Mouse (Mus musculus): ENCODE results near the gene Ppfia1. TPM values are rescaled to one million over a fixed set of nuclear protein-coding genes. Genes with fewer than 3 reads are reported as not detected.

The Ppfia1 gene
- polyA plus RNA-seq, 1 experiment from 2014 or later = 36.0 TPM

DNA sequence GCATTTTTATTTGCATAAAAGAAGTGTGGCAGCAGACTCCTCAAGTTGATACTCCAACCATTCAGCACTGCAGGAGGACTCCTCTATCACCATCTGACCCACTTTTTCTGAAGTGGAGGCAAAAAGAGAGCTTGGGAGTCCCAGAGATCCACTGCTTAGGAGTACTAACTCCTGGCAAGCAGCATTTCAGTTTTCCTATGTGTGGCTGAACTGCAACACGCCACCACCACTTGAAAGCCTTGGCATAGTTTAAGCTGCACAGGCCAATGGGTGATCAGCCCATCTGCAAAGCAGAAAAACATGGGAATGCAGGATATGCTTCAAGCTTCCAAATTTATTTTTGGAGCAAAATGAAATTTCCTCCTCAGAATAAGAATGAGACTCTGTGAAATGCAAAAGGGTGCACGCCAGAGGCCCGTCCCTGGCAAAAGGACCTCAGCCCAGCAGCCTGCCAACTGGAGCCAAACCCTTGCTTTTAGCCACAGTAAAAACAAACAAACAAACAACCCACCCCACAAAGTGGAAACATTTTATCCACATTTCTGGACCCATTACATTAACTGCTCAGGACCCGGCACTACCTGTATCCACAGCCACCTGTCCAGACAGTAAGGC is 15.4 kb downstream of the Ppfia1 start:
- H3K4me1 ChIP-seq = peaks cover 46% of the 10 kb centered on the region
- no peak for DNase-seq (ENCODE audit: low spot score)
- no peaks in the 10 kb centered on the region for H3K27me3 ChIP-seq (ENCODE audit: insufficient read depth, poor library complexity, severe bottlenecking)
- 94% methylated on average over 4 of the region's 4 CpGs for WGBS
- no peak overlapping the region for H3K4me3 ChIP-seq
- no peaks in the 10 kb centered on the region for H3K9me3 ChIP-seq
- no peaks in the 10 kb centered on the region for H3K36me3 ChIP-seq
- H3K27ac ChIP-seq = no peak overlapping the region

DNA sequence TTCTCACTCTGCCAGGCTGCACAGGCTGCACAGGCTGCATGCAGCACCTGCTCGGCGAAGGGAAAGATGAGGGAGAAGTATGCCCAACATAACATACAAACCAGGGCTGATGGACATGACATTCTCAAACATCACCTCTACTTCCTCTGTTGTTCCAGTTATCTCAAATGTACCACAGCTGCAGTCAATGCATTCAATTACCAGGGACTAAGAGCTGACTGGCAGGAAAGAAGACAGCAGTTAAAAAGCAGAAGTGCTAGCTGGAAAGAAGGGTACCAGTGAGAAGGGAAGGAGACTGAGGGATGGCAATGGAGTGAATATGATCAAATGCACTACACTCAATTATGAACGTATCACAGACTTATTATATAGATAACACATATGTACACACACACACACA is 17.2 kb downstream of the Ppfia1 start:
- WGBS = 83% methylated on average over 3 of the region's 3 CpGs
- peaks cover 57% of the 10 kb centered on the region for H3K4me1 ChIP-seq
- no peak overlapping the region for H3K27ac ChIP-seq

DNA sequence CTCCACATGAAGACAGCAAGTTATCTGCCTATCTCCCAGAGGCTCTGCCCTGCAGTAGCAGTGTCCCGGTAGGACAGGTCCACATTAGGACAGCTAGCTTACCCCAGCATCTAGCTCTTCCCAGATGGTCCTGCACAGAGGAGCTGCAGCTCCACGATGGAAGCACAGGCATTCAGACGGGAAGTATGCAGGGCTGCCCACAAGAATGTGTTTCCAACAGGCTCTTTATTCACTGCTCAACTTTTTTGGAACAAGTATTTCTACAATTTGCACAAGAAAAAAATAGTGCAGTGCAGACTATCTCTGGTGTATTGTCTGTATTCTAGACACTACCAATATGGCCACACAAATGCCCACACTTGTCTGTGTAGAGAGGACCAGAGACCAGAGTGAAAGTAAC is 18.8 kb downstream of the Ppfia1 start:
- whole genome bisulfite sequencing = 72% methylated on average over 3 of the region's 3 CpGs
- no peaks in the 10 kb centered on the region for H3K36me3 ChIP-seq
- DNase-seq (ENCODE audit: low spot score) = no peak
- H3K27ac ChIP-seq = no peak overlapping the region
- H3K4me3 ChIP-seq = no peak overlapping the region
- H3K27me3 ChIP-seq (ENCODE audit: insufficient read depth, poor library complexity, severe bottlenecking) = no peaks in the 10 kb centered on the region
- peaks cover 61% of the 10 kb centered on the region for H3K4me1 ChIP-seq
- H3K9me3 ChIP-seq = no peaks in the 10 kb centered on the region

More for the DNA sequence above, 17.2 kb downstream of the Ppfia1 start:
- Histone ChIP-seq H3K36me3 (no peaks in the 10 kb centered on the region), H3K27me3 (ENCODE audit: insufficient read depth, poor library complexity, severe bottlenecking) (no peaks in the 10 kb centered on the region), H3K4me3 (no peak overlapping the region), H3K9me3 (no peaks in the 10 kb centered on the region)
- DNase-seq (ENCODE audit: low spot score) = no peak

DNA sequence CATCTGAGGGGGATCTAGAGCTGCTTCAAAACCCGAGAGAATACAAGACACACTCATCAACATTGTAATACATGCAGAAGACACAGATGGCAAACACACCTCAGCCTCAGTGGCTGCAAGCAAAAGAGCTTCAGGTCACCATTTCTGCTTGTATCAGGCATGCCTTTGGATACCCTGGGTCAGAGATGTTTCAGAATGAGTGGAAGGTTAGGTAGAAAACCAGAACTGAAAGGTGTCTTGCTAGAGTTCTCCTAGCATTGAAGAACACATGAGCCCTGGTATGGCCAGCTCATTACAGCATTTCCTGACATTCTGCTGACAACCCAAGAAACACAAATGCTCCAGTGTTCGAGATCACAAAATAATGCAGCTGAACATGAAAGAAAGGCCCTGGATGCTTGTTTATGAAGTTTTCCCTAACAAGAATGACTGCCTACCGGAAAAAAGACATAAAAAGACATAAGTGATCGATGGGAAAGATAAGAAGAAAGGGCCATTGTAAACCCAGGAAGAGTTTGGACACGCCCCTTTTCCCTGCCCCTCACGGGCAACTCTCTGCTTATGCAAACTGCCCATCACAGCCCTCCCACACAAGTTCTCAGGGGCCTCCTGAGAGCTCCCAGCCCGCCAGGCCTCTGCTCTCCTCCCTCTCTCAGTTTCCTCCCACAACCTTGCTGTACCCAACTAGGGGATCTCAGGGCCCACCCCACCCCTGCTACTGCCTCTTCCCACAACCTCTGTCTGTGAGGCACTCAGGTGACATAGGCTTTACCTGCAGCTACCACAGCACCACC is 21.7 kb downstream of the Ppfia1 start:
- DNase-seq (ENCODE audit: low spot score) = no peak
- Histone ChIP-seq H3K36me3 (no peaks in the 10 kb centered on the region), H3K9me3 (no peaks in the 10 kb centered on the region), H3K27ac (no peak overlapping the region), H3K27me3 (ENCODE audit: insufficient read depth, poor library complexity, severe bottlenecking) (no peaks in the 10 kb centered on the region), H3K4me1 (peaks cover 55% of the 10 kb centered on the region), H3K4me3 (no peak overlapping the region)
- WGBS = 49% methylated on average over 7 of the region's 7 CpGs

DNA sequence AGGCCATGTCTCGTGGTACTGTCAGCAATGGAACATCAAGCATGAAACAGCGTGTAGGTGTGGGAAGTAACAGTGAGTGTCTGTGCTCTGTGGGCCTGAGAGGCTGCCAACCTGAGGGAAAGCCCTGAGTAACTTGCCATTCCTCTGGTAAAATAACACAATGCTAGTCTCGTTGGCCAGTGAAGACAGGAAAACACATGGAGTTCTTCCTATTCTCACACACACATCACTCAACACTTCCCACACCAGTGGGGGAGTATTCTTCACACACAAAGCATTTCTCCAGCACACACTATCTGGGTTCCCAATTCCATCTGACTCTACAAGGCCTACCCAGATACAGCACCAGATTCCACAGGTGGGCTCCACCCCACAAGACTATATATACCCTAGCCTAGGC is 23.7 kb downstream of the Ppfia1 start:
- Histone ChIP-seq H3K4me3 (no peak overlapping the region), H3K4me1 (peaks cover 51% of the 10 kb centered on the region), H3K9me3 (no peaks in the 10 kb centered on the region), H3K36me3 (no peaks in the 10 kb centered on the region), H3K27ac (0 out of 2 replicates have a peak overlapping the region, but pooled peaks have one; percentile 2), H3K27me3 (ENCODE audit: insufficient read depth, poor library complexity, severe bottlenecking) (no peaks in the 10 kb centered on the region)
- no peak for DNase-seq (ENCODE audit: low spot score)
- 72% methylated on average over 3 of the region's 3 CpGs for WGBS

DNA sequence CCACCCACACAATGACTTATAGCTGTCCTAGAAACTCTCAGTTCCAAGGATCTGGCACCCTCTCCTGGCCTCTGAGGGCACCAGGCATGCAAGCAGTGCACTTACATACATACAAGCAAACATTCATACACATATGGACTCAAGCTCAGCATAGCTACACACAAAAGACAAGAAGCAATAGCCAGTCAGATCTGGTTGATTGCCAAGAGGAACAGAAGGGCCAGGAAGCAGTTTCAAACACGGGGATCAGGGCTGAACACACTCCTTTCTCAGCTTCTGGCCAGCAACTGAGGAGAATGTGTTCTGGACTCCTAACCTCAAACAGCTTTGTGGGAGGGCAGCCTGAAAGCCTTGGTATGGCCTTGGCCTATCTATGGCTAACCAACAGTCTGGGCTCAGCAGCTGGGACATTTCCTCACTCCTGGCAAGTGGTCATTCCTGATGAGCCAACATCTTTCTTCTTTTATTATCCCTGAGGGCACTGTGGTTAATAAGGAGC is 25.8 kb downstream of the Ppfia1 start:
- no peaks in the 10 kb centered on the region for H3K36me3 ChIP-seq
- H3K4me1 ChIP-seq = peaks cover 60% of the 10 kb centered on the region
- 68% methylated on average over 1 of the region's 1 CpGs for WGBS
- H3K27me3 ChIP-seq (ENCODE audit: insufficient read depth, poor library complexity, severe bottlenecking) = no peaks in the 10 kb centered on the region
- no peaks in the 10 kb centered on the region for H3K9me3 ChIP-seq
- H3K27ac ChIP-seq = no peak overlapping the region
- no peak for DNase-seq (ENCODE audit: low spot score)
- no peak overlapping the region for H3K4me3 ChIP-seq

DNA sequence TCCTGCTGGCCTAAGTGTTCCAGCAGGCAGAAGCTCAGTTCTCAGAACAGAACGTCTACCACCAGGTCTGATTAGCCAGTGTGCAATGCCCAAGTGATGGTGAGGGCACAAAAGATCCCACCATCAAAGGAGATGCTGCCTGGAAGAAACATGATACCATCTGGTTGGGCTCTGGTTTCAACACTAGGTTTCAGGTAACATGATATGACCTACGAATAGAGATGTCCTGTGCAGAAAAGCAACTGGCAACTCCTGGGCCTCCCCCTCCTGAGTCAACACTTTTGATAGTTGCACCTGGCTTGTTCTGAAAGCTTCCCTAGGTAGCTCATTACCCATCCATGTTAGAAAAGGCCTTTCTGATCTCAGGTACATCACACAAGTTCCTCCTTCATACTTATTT is 26.9 kb downstream of the Ppfia1 start:
- no peaks in the 10 kb centered on the region for H3K9me3 ChIP-seq
- H3K4me3 ChIP-seq = no peak overlapping the region
- H3K27ac ChIP-seq = no peak overlapping the region
- WGBS = 44% methylated on average over 2 of the region's 2 CpGs
- DNase-seq (ENCODE audit: low spot score) = no peak
- H3K36me3 ChIP-seq = no peaks in the 10 kb centered on the region
- H3K27me3 ChIP-seq (ENCODE audit: insufficient read depth, poor library complexity, severe bottlenecking) = no peaks in the 10 kb centered on the region
- peaks cover 51% of the 10 kb centered on the region for H3K4me1 ChIP-seq

DNA sequence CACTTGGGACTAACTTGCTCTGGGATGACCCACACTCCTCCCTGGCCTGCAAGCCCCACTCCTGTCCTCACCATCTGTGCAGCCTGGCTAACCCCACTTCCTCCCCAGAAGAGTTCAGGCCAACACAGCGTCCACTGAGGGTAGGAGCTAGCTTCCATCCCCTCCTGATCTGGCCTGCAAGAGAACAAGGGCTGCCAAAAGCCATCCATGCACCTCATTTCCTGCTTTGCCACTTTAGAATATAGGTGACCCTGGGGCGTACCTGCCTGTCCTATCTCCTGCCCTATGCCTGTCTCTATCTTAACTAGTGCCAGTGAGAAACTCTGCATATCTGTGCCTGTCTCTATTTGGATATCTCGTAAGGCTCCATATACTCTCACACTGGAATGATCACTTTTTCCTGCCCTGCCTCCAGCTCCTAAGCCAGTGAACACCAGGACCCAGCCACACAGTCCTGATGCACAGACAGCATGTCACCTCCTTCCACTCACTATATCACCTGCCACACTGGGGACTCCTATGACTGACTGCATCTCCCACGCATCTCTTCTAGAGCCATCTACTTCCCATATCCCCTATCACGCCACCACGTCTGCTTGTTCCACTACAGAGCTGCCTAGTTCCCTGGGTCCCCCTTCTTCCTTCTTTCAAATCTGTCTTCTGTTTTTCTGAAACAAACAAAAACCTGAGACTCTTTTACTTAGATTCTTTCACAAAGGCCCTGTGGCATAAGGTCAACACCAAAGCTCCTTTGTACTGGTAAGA is 28.9 kb downstream of the Ppfia1 start:
- 72% methylated on average over 6 of the region's 6 CpGs for WGBS
- DNase-seq (ENCODE audit: low spot score) = no peak
- Histone ChIP-seq H3K27me3 (ENCODE audit: insufficient read depth, poor library complexity, severe bottlenecking) (no peaks in the 10 kb centered on the region), H3K4me3 (no peak overlapping the region), H3K36me3 (peaks cover 16% of the 10 kb centered on the region), H3K9me3 (no peaks in the 10 kb centered on the region), H3K27ac (no peak overlapping the region), H3K4me1 (peaks cover 37% of the 10 kb centered on the region)

DNA sequence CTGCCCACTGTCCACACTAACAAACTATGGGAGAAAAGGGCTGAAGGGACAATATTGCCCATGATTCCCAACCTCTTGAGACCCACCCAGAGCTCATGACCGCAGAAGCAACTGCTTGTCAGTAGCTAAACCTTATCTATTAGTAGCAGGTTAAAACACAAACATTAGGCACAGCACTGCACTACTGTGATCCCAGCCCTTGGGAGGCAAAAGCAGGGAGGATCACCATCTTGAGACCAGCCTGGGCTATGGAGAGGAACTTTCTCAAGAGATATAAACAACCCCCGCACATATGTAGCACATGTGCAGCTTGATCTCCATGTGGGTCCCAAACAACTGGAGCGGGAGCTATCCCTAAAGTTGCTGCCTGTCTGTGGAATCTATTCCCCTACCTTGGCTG is 30.1 kb downstream of the Ppfia1 start:
- H3K27ac ChIP-seq = no peak overlapping the region
- H3K4me3 ChIP-seq = no peak overlapping the region
- peaks cover 34% of the 10 kb centered on the region for H3K4me1 ChIP-seq
- peaks cover 28% of the 10 kb centered on the region for H3K36me3 ChIP-seq
- DNase-seq (ENCODE audit: low spot score) = peak; percentile 84
- no peaks in the 10 kb centered on the region for H3K27me3 ChIP-seq (ENCODE audit: insufficient read depth, poor library complexity, severe bottlenecking)
- 74% methylated on average over 3 of the region's 3 CpGs for WGBS
- H3K9me3 ChIP-seq = no peaks in the 10 kb centered on the region

DNA sequence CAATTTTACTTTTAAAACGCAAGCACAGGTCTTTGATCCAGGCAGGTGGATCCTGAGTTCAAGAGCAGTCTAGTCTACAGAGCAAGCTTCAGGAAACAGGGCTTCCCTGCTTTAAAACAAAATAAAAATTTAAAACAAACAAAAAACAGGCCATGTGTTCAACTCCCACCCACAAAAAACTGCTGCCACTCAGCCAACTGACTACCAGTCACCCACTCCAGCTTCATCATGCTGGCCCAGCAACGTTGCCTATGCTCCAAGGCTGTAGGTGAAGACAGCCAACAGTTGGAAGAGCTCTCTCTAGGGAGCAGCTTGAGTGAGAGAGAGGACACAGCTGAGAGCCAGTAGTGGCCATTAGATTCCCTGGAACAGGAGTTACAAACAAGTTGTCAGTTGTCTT is 31.6 kb downstream of the Ppfia1 start:
- DNase-seq (ENCODE audit: low spot score) = no peak
- no peaks in the 10 kb centered on the region for H3K9me3 ChIP-seq
- 88% methylated on average over 2 of the region's 2 CpGs for WGBS

DNA sequence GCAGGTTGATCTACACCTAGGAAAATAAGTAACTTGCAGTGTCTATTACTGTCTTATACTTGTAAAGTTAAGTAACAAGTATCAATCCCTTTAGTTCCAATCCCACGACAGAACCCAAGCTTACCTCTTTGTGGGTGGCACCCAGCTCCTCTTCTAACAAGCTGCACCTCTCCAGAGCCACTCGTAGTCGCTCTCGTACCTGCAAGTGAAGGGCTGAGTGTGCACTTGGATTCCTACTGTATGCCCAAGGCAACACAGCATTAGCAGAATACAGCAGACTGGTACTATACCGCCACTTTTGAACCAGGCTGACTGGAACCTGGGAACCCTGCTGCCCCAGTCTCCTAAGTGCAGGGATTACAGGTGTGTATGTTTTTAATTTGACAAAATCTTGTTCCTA is 33.7 kb downstream of the Ppfia1 start:
- Histone ChIP-seq H3K9me3 (no peaks in the 10 kb centered on the region), H3K27me3 (ENCODE audit: insufficient read depth, poor library complexity, severe bottlenecking) (no peaks in the 10 kb centered on the region), H3K36me3 (peaks cover 56% of the 10 kb centered on the region), H3K27ac (no peak overlapping the region), H3K4me3 (no peak overlapping the region), H3K4me1 (peaks cover 12% of the 10 kb centered on the region)
- no peak for DNase-seq (ENCODE audit: low spot score)
- WGBS = 94% methylated on average over 5 of the region's 5 CpGs

More for the DNA sequence above, 31.6 kb downstream of the Ppfia1 start:
- no peak overlapping the region for H3K27ac ChIP-seq
- H3K36me3 ChIP-seq = peaks cover 39% of the 10 kb centered on the region
- no peaks in the 10 kb centered on the region for H3K27me3 ChIP-seq (ENCODE audit: insufficient read depth, poor library complexity, severe bottlenecking)
- no peak overlapping the region for H3K4me3 ChIP-seq
- peaks cover 23% of the 10 kb centered on the region for H3K4me1 ChIP-seq

DNA sequence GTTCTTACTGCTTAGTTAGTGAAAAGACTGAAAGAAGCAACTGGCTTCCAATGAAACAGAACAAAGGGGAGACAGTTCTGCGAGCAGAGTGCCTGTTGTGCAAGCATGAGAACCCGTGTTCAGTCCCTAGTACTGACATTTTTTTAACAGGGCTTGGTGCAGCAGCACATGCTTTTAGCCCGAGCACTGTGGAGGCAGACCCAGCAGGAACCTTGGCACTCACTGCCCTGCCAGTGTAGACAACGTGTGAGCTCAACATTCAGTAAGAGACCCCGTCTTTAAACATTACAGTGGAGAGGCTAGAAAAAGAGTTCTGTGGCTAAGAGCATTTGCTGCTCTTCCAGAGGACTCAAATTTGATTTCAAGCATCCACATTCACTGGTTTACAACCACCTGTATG is 36.8 kb downstream of the Ppfia1 start:
- 90% methylated on average over 5 of the region's 5 CpGs for WGBS
- no peak for DNase-seq (ENCODE audit: low spot score)
- Histone ChIP-seq H3K4me3 (no peak overlapping the region), H3K36me3 (peaks cover 88% of the 10 kb centered on the region), H3K4me1 (no peaks in the 10 kb centered on the region), H3K27me3 (ENCODE audit: insufficient read depth, poor library complexity, severe bottlenecking) (no peaks in the 10 kb centered on the region), H3K27ac (no peak overlapping the region), H3K9me3 (no peaks in the 10 kb centered on the region)

DNA sequence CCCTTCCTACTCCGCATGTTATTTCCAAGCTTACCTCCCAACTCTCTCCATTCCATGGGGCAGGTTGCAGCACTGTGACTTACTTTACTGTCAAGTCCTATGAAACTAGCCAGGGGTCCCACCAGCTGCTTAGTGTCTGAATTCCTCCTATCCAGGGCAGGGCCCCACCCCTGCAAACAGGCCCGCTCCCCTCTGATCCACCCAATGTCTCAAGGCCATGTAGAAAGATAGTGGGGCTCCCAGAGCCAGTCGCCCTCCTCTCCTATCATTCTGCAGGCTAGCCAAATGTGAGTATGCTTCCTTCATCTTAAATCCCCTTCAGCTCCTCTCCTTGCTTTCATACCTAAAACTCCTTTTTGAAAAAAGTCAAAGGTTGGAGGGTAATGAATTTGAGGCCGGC is 44.4 kb downstream of the Ppfia1 start:
- H3K27ac ChIP-seq = no peak overlapping the region
- no peak for DNase-seq (ENCODE audit: low spot score)
- no peak overlapping the region for H3K4me3 ChIP-seq
- no peaks in the 10 kb centered on the region for H3K9me3 ChIP-seq
- no peaks in the 10 kb centered on the region for H3K4me1 ChIP-seq
- 92% methylated on average over 4 of the region's 4 CpGs for WGBS
- H3K36me3 ChIP-seq = peaks cover 97% of the 10 kb centered on the region
- H3K27me3 ChIP-seq (ENCODE audit: insufficient read depth, poor library complexity, severe bottlenecking) = no peaks in the 10 kb centered on the region
